Mouse (Mus musculus): ENCODE results near the gene Nrde2.

- TF ChIP-seq CTCF (IDR thresholded peaks at IDR 0.05; ENCODE audit: low read depth, low read length) = no peak
- TF ChIP-seq POLR2A (IDR thresholded peaks at IDR 0.05; ENCODE audit: borderline replicate concordance, low read depth, low read length) = no peak
These were observed 26.4 kb upstream of the Nrde2 start for GRCm38 (mm10) chr12:100185897-100186296.

Data from bone marrow macrophage, adult 2 months (primary cell).